Mouse (Mus musculus) spleen, postnatal 36 days (tissue): Measurements from ENCODE around the gene Med23.

Source experiments
- DNase-seq, 2 experiments: peaks; one replicate each; pipeline ENCODE4 v3.0.0; 2022; ENCODE audit warnings: low spot score in 2 of 2, mixed read lengths in 1 of 2

Med23 gene

DNA sequence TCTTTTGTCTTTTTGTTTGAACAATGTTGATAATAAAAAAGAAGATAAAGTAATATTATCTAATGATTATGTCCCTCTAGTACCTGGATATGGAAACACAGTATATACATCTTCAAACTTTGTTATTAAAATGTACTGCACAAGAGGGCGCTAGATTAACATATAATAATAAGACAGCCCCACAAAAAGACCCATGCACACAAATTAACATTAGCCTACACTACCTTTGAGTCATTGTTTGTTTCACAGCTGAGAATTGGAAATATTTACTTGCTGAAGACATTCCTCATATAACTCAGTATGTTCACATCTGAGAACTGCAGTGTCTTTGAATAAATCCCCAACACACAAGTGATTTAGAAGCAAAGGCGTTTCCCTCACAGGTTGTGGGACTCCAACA lies 91.3 kb downstream of the Med23 start:
- DNase-seq = peak in 1 of 2 experiments; percentile 4

- DNase-seq = no peak
Measured at GRCm38 (mm10) chr10:24961889-24962288, 92.1 kb downstream of the Med23 start.
